Mouse (Mus musculus): ENCODE results near the gene Msi2.

GRCm38 (mm10) chr11:88727768-88728507 lies 9.6 kb upstream of the Msi2 start:
- TF ChIP-seq CTCF (IDR thresholded peaks at IDR 0.05; ENCODE audit: control insufficient read depth, insufficient read depth, low read length) (no peak), POLR2A (IDR thresholded peaks at IDR 0.05; ENCODE audit: borderline replicate concordance, control insufficient read depth, low read depth, low read length) (no peak)
